Mouse (Mus musculus): ENCODE data around the gene Rsbn1l. TPM values are rescaled to one million over a fixed set of nuclear protein-coding genes. Genes with fewer than 3 reads are reported as not detected.

The Rsbn1l gene
- total RNA-seq, 2 experiments from 2014 or later, result 19.1 to 21.2 TPM

GRCm38 (mm10) chr5:20843405-20843804 lies 112.8 kb downstream of the Rsbn1l start:
- no peak for DNase-seq (ENCODE audit: low spot score in 2 of 2)

Other genes with a start within 250 kb of the Rsbn1l start
- 10 to 100 TPM; 16.1 to 16.5 TPM for gene Phtf2, start 74.3 kb downstream of the Rsbn1l start, total RNA-seq (2021)
- gene Tmem60, start 74.2 kb downstream of the Rsbn1l start, total RNA-seq (2021), result 10 to 100 TPM; 23.9 to 25.9 TPM
- 10 to 100 TPM; 37.8 to 41.5 TPM for gene Ptpn12, start 99.5 kb upstream of the Rsbn1l start, total RNA-seq (2021)
- 1 to 10 TPM; 4.4 to 5.1 TPM for gene Gsap, start 229.9 kb upstream of the Rsbn1l start, total RNA-seq (2021)

Data from left cerebral cortex, adult 18-20 months (tissue).